Mouse (Mus musculus): ENCODE data around the gene Fibcd1. TPM values are rescaled to one million over a fixed set of nuclear protein-coding genes. Genes with fewer than 3 reads are reported as not detected.

The Fibcd1 gene
- polyA plus RNA-seq, 1 experiment from 2014 or later, result 0.46 TPM

GRCm38 (mm10) chr2:31825469-31825911 is 20.3 kb downstream of the Fibcd1 start:
- no peak overlapping the region for H3K4me3 ChIP-seq (replicated peaks)
- no peak overlapping the region for H3K27ac ChIP-seq
- 69% methylated on average over 16 of the region's 16 CpGs for WGBS
- H3K4me2 ChIP-seq (replicated peaks), result no peak overlapping the region
- no peaks in the 10 kb centered on the region for H3K36me3 ChIP-seq
- ATAC-seq, result no peak
- H3K27me3 ChIP-seq (replicated peaks), result peaks cover 8% of the 10 kb centered on the region
- no peak overlapping the region for H3K9ac ChIP-seq
- peaks cover 16% of the 10 kb centered on the region for H3K4me1 ChIP-seq (replicated peaks)
- H3K9me3 ChIP-seq, result no peaks in the 10 kb centered on the region

GRCm38 (mm10) chr2:31823933-31824730 is 21.7 kb downstream of the Fibcd1 start:
- ATAC-seq, result no peak
- no peaks in the 10 kb centered on the region for H3K9me3 ChIP-seq
- H3K4me3 ChIP-seq (replicated peaks), result no peak overlapping the region
- peaks cover 16% of the 10 kb centered on the region for H3K4me1 ChIP-seq (replicated peaks)
- H3K9ac ChIP-seq, result no peak overlapping the region
- 70% methylated on average over 13 of the region's 15 CpGs for WGBS
- H3K36me3 ChIP-seq, result no peaks in the 10 kb centered on the region
- H3K27ac ChIP-seq, result no peak overlapping the region
- peaks cover 8% of the 10 kb centered on the region for H3K27me3 ChIP-seq (replicated peaks)
- H3K4me2 ChIP-seq (replicated peaks), result no peak overlapping the region

GRCm38 (mm10) chr2:31822524-31823371 is 23.1 kb downstream of the Fibcd1 start:
- ATAC-seq, result no peak
- Histone ChIP-seq H3K4me3 (replicated peaks) (peak overlapping the region; percentile 16; the same call in 1 of the 2 replicates), H3K4me1 (replicated peaks) (peaks cover 9% of the 10 kb centered on the region), H3K27me3 (replicated peaks) (peaks cover 11% of the 10 kb centered on the region), H3K4me2 (replicated peaks) (peak overlapping the region; percentile 56), H3K27ac (no peak overlapping the region), H3K9ac (no peak overlapping the region), H3K36me3 (no peaks in the 10 kb centered on the region), H3K9me3 (no peaks in the 10 kb centered on the region)
- WGBS, result 16% methylated on average over 39 of the region's 39 CpGs

GRCm38 (mm10) chr2:31815367-31815766 is 30.4 kb downstream of the Fibcd1 start:
- H3K36me3 ChIP-seq, result no peaks in the 10 kb centered on the region
- H3K4me2 ChIP-seq (replicated peaks), result no peak overlapping the region
- H3K9me3 ChIP-seq, result no peaks in the 10 kb centered on the region
- H3K27me3 ChIP-seq (replicated peaks), result 0 out of 2 replicates have a peak, but pooled peaks cover 6% of the 10 kb centered on the region
- H3K9ac ChIP-seq, result no peak overlapping the region
- peak; percentile 57 for ATAC-seq
- no peak overlapping the region for H3K27ac ChIP-seq
- no peaks in the 10 kb centered on the region for H3K4me1 ChIP-seq (replicated peaks)
- H3K4me3 ChIP-seq (replicated peaks), result no peak overlapping the region
- WGBS, result 20% methylated on average over 5 of the region's 5 CpGs

GRCm38 (mm10) chr2:31814699-31815098 is 31.1 kb downstream of the Fibcd1 start:
- WGBS, result 75% methylated on average over 7 of the region's 7 CpGs
- Histone ChIP-seq H3K4me1 (replicated peaks) (no peaks in the 10 kb centered on the region; the same call in 1 of the 2 replicates), H3K27me3 (replicated peaks) (0 out of 2 replicates have a peak, but pooled peaks cover 6% of the 10 kb centered on the region), H3K27ac (no peak overlapping the region), H3K4me2 (replicated peaks) (no peak overlapping the region), H3K36me3 (no peaks in the 10 kb centered on the region), H3K9ac (no peak overlapping the region), H3K9me3 (no peaks in the 10 kb centered on the region), H3K4me3 (replicated peaks) (no peak overlapping the region)
- no peak for ATAC-seq

- H3K4me3 ChIP-seq (replicated peaks), result no peak overlapping the region
- H3K27me3 ChIP-seq (replicated peaks), result 0 out of 2 replicates have a peak, but pooled peaks cover 3% of the 10 kb centered on the region
- WGBS, result 87% methylated on average over 4 of the region's 4 CpGs
- H3K4me1 ChIP-seq (replicated peaks), result peaks cover 1% of the 10 kb centered on the region; the same call in 1 of the 2 replicates
- H3K27ac ChIP-seq, result no peak overlapping the region
- H3K9ac ChIP-seq, result no peak overlapping the region
- no peak overlapping the region for H3K4me2 ChIP-seq (replicated peaks)
- no peaks in the 10 kb centered on the region for H3K36me3 ChIP-seq
- no peaks in the 10 kb centered on the region for H3K9me3 ChIP-seq
- ATAC-seq, result no peak
Measured at GRCm38 (mm10) chr2:31813641-31814040, 32.2 kb downstream of the Fibcd1 start.

- Histone ChIP-seq H3K4me3 (replicated peaks) (no peak overlapping the region), H3K9me3 (no peaks in the 10 kb centered on the region), H3K36me3 (no peaks in the 10 kb centered on the region), H3K27ac (no peak overlapping the region), H3K9ac (no peak overlapping the region), H3K4me1 (replicated peaks) (peaks cover 4% of the 10 kb centered on the region; the same call in 1 of the 2 replicates), H3K27me3 (replicated peaks) (0 out of 2 replicates have a peak, but pooled peaks cover 3% of the 10 kb centered on the region), H3K4me2 (replicated peaks) (no peak overlapping the region)
- WGBS, result 80% methylated on average over 14 of the region's 14 CpGs
- no peak for ATAC-seq
Measured at GRCm38 (mm10) chr2:31811086-31811958, 34.5 kb downstream of the Fibcd1 start.

GRCm38 (mm10) chr2:31810444-31810843 is 35.4 kb downstream of the Fibcd1 start, which contains the start of gene Qrfp:
Gene Qrfp (minus strand): TSS chr2:31810580.
- WGBS, result 57% methylated on average over 12 of the region's 12 CpGs

GRCm38 (mm10) chr2:31809358-31809740 is 36.5 kb downstream of the Fibcd1 start:
- WGBS, result 58% methylated on average over 2 of the region's 2 CpGs
- no peak overlapping the region for H3K9ac ChIP-seq
- H3K27ac ChIP-seq, result no peak overlapping the region
- H3K4me2 ChIP-seq (replicated peaks), result no peak overlapping the region
- no peaks in the 10 kb centered on the region for H3K9me3 ChIP-seq
- ATAC-seq, result no peak
- no peaks in the 10 kb centered on the region for H3K27me3 ChIP-seq (replicated peaks)
- no peak overlapping the region for H3K4me3 ChIP-seq (replicated peaks)
- peaks cover 3% of the 10 kb centered on the region; the same call in 1 of the 2 replicates for H3K36me3 ChIP-seq
- H3K4me1 ChIP-seq (replicated peaks), result peaks cover 4% of the 10 kb centered on the region; the same call in 1 of the 2 replicates

More at GRCm38 (mm10) chr2:31810444-31810843, 35.4 kb downstream of the Fibcd1 start, which contains the start of gene Qrfp:
- Histone ChIP-seq H3K27ac (no peak within 1 kb of the TSS), H3K27me3 (replicated peaks) (0 out of 2 replicates have a peak, but pooled peaks cover 3% of the 10 kb centered on the region), H3K36me3 (no peaks in the 10 kb centered on the region), H3K4me3 (replicated peaks) (no peak within 1 kb of the TSS), H3K4me1 (replicated peaks) (peaks cover 4% of the 10 kb centered on the region; the same call in 1 of the 2 replicates), H3K4me2 (replicated peaks) (no peak within 1 kb of the TSS), H3K9ac (0 out of 2 replicates have a peak within 1 kb of the TSS, but pooled peaks have one; percentile 10), H3K9me3 (no peaks in the 10 kb centered on the region)
- no peak for ATAC-seq

- Histone ChIP-seq H3K4me3 (replicated peaks) (no peak overlapping the region), H3K4me1 (replicated peaks) (peaks cover 4% of the 10 kb centered on the region; the same call in 1 of the 2 replicates), H3K9me3 (no peaks in the 10 kb centered on the region), H3K4me2 (replicated peaks) (no peak overlapping the region), H3K27ac (no peak overlapping the region), H3K27me3 (replicated peaks) (no peaks in the 10 kb centered on the region), H3K36me3 (peaks cover 9% of the 10 kb centered on the region; the same call in 1 of the 2 replicates), H3K9ac (no peak overlapping the region)
- 0 out of 2 replicates have a peak, but pooled peaks have one; percentile 32 for ATAC-seq
- whole genome bisulfite sequencing, result 42% methylated on average over 28 of the region's 28 CpGs
Measured at GRCm38 (mm10) chr2:31808410-31809357, 37.1 kb downstream of the Fibcd1 start.
